Mouse (Mus musculus): Measurements from ENCODE around the gene A1cf.

DNA sequence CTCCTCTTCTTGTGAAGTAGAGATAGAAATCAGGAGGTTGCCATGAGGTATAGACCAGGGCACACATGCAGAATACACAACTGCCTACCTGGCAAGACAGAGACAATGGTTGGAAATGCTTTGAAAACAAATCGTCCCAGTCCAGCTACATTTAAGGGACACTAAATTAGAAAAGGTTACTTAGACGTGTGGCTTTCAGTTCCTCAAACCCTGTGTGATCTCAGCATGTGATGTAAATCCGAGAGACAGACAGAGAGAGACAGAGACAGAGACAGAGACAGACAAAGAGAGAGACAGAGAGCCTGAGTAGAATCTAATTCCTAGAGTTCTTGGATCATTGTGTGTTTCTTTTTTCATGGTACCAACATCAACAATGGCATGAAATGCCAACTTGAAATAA, 102.8 kb downstream of the A1cf start:
- no peak for TF ChIP-seq CTCF (IDR thresholded peaks at IDR 0.05; ENCODE audit: low read depth)
- no peak for TF ChIP-seq EP300 (IDR thresholded peaks at IDR 0.05; ENCODE audit: low read depth)

Data from liver, postnatal 0 days (tissue).